Mouse (Mus musculus) stomach, embryonic 14.5 days (tissue): ENCODE results near the gene Htr1f. TPM values are rescaled to one million over a fixed set of nuclear protein-coding genes. Genes with fewer than 3 reads are reported as not detected.

ENCODE experiments used
- ATAC-seq: fragments of 200-750 bp; cut with Nextera tagmentation; 2 replicates; pipeline ENCODE4 v1.8.0; 2017; ENCODE audit warnings: low read depth, moderate TSS enrichment; ENCODE audit not compliant: insufficient number of reproducible peaks, insufficient read depth, low FRiP score
- H3K27ac ChIP-seq: fragments of 300-500 bp; sonication (generic); 2 replicates; pipeline ENCODE4 v1.5.1; 2014; ENCODE audit warnings: mild to moderate bottlenecking, low read length, moderate library complexity, mixed read lengths
- H3K27me3 ChIP-seq: fragments of 300-500 bp; sonication (generic); 2 replicates; pipeline ENCODE4 v1.6.1; 2014; ENCODE audit warnings: low read length, control low read depth, mixed read lengths; ENCODE audit not compliant: control insufficient read depth, insufficient read depth
- H3K36me3 ChIP-seq: fragments of 300-500 bp; sonication (generic); 2 replicates; pipeline ENCODE4 v1.6.1; 2014; ENCODE audit warnings: mild to moderate bottlenecking, control low read depth, low read length, moderate library complexity, mixed read lengths; ENCODE audit not compliant: control insufficient read depth, insufficient read depth
- H3K4me1 ChIP-seq: fragments of 300-500 bp; sonication (generic); 2 replicates; pipeline ENCODE4 v1.6.1; 2014; ENCODE audit warnings: low read length, control low read depth, mixed read lengths; ENCODE audit not compliant: control insufficient read depth, insufficient read depth
- H3K4me2 ChIP-seq: fragments of 300-500 bp; sonication (generic); replicated peaks from 2 replicates; pipeline ENCODE4 v1.6.1; 2014; ENCODE audit warnings: low read depth, low read length, control low read depth
- H3K4me3 ChIP-seq: fragments of 300-500 bp; sonication (generic); 2 replicates; pipeline ENCODE4 v1.5.1; 2014; ENCODE audit warnings: low read depth, low read length, control low read depth
- H3K9ac ChIP-seq: fragments of 300-500 bp; sonication (generic); replicated peaks from 2 replicates; pipeline ENCODE4 v1.6.1; 2014; ENCODE audit warnings: low read depth, mild to moderate bottlenecking, control low read depth, low read length, moderate library complexity, mixed read lengths
- H3K9me3 ChIP-seq: fragments of 300-500 bp; sonication (generic); 2 replicates; pipeline ENCODE4 v1.6.1; 2016; ENCODE audit warnings: low read depth, low read length, control low read depth; ENCODE audit not compliant: control insufficient read depth
- WGBS: fragments of 180-500 bp; shearing (Covaris S2); extraction: QIAGEN DNeasy Blood & Tissue Kit; methylation state at CpG from one replicate; pipeline ENCODE4 v1.1.7; 2014; 5-methylcytosine and 5-hydroxymethylcytosine counted together
- polyA plus RNA-seq: library from polyadenylated mRNA; unstranded; fragments of >200 nt; fragmentation: Nextera tagmentation; extraction: Ambion mirVana; gene quantifications from 2 replicates; pipeline ENCODE4 v1.2.1, GENCODE M21; 2014

Gene Htr1f
- polyA plus RNA-seq, 1 experiment from 2014 or later = not detected

DNA sequence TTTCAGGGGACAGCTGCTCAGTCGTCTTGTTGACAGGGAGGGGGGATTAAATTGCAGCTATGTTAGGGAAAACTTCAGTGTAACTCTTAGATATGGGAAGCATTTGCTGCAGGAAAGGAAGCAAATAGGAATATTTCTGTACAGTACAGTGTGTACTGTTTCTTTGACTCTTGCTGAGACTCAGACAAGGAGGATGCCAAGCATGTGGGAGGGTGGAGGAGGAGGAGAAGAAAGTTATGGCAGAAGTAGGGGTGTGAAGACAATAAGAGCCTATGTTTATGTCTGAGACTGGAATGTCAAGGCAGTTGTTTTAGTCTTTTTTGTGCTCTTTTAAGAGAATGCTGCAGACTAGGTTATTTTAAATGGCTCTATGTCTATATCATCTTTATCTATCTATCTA is 171.6 kb downstream of the Htr1f start:
- no peak overlapping the region for H3K9ac ChIP-seq
- no peaks in the 10 kb centered on the region for H3K27me3 ChIP-seq
- no peaks in the 10 kb centered on the region for H3K36me3 ChIP-seq
- H3K4me1 ChIP-seq = no peaks in the 10 kb centered on the region
- no peak for ATAC-seq
- H3K27ac ChIP-seq = no peak overlapping the region
- no peaks in the 10 kb centered on the region for H3K9me3 ChIP-seq
- no peak overlapping the region for H3K4me3 ChIP-seq
- H3K4me2 ChIP-seq = no peak overlapping the region
- WGBS = 59% methylated on average over 1 of the region's 1 CpGs

- H3K4me2 ChIP-seq = no peak overlapping the region
- H3K27ac ChIP-seq = no peak overlapping the region
- no peaks in the 10 kb centered on the region for H3K36me3 ChIP-seq
- H3K4me3 ChIP-seq = no peak overlapping the region
- no peaks in the 10 kb centered on the region for H3K9me3 ChIP-seq
- no peaks in the 10 kb centered on the region for H3K27me3 ChIP-seq
- H3K4me1 ChIP-seq = no peaks in the 10 kb centered on the region
- 37% methylated on average over 9 of the region's 9 CpGs for WGBS
- H3K9ac ChIP-seq = no peak overlapping the region
- 0 out of 2 replicates have a peak, but pooled peaks have one; percentile 56 for ATAC-seq
Measured at GRCm38 (mm10) chr16:64923500-64923899, 182.2 kb downstream of the Htr1f start.

GRCm38 (mm10) chr16:64908747-64909146 is 196.9 kb downstream of the Htr1f start:
- no peak overlapping the region for H3K9ac ChIP-seq
- 84% methylated on average over 10 of the region's 10 CpGs for WGBS
- no peak overlapping the region for H3K4me3 ChIP-seq
- no peak overlapping the region for H3K4me2 ChIP-seq
- H3K4me1 ChIP-seq = no peaks in the 10 kb centered on the region
- H3K27me3 ChIP-seq = no peaks in the 10 kb centered on the region
- H3K36me3 ChIP-seq = no peaks in the 10 kb centered on the region
- no peaks in the 10 kb centered on the region for H3K9me3 ChIP-seq
- no peak for ATAC-seq
- no peak overlapping the region for H3K27ac ChIP-seq

GRCm38 (mm10) chr16:64907112-64907511 is 198.5 kb downstream of the Htr1f start:
- no peak overlapping the region for H3K27ac ChIP-seq
- H3K4me2 ChIP-seq = no peak overlapping the region
- H3K4me1 ChIP-seq = no peaks in the 10 kb centered on the region
- H3K36me3 ChIP-seq = no peaks in the 10 kb centered on the region
- ATAC-seq = no peak
- no peaks in the 10 kb centered on the region for H3K9me3 ChIP-seq
- WGBS = 23% methylated on average over 3 of the region's 3 CpGs
- H3K4me3 ChIP-seq = no peak overlapping the region
- H3K27me3 ChIP-seq = no peaks in the 10 kb centered on the region
- no peak overlapping the region for H3K9ac ChIP-seq

DNA sequence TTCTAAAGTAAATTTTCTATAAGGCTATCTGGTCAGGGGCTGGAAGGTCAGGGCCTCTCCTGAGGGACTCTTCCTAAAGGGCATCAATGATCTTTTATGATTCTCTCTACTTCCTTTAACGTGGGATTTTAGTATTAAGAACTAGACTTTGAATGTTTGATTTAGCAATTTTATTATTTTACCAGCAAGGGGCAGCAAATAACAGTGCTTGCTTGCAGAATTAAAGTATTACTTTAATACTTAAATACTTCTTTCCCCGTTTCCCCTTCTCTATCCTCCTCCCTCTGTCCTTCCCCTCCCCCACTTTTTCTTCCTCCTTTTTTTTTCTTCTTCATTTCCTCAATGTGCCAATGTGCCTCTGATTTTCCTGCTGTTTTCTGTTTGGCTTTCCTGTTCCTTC is 202.3 kb downstream of the Htr1f start:
- H3K27me3 ChIP-seq = no peaks in the 10 kb centered on the region
- no peaks in the 10 kb centered on the region for H3K4me1 ChIP-seq
- 34% methylated on average over 2 of the region's 2 CpGs for WGBS
- no peak for ATAC-seq
- no peaks in the 10 kb centered on the region for H3K36me3 ChIP-seq
- H3K27ac ChIP-seq = no peak overlapping the region
- no peak overlapping the region for H3K9ac ChIP-seq
- H3K4me2 ChIP-seq = no peak overlapping the region
- no peak overlapping the region for H3K4me3 ChIP-seq
- H3K9me3 ChIP-seq = no peaks in the 10 kb centered on the region

- H3K27me3 ChIP-seq = no peaks in the 10 kb centered on the region
- no peak overlapping the region for H3K4me2 ChIP-seq
- H3K27ac ChIP-seq = no peak overlapping the region
- WGBS = 65% methylated on average over 2 of the region's 2 CpGs
- no peak overlapping the region for H3K9ac ChIP-seq
- no peaks in the 10 kb centered on the region for H3K36me3 ChIP-seq
- no peaks in the 10 kb centered on the region for H3K4me1 ChIP-seq
- H3K4me3 ChIP-seq = no peak overlapping the region
- no peaks in the 10 kb centered on the region for H3K9me3 ChIP-seq
- ATAC-seq = no peak
Measured at GRCm38 (mm10) chr16:64899084-64899483, 206.6 kb downstream of the Htr1f start.

DNA sequence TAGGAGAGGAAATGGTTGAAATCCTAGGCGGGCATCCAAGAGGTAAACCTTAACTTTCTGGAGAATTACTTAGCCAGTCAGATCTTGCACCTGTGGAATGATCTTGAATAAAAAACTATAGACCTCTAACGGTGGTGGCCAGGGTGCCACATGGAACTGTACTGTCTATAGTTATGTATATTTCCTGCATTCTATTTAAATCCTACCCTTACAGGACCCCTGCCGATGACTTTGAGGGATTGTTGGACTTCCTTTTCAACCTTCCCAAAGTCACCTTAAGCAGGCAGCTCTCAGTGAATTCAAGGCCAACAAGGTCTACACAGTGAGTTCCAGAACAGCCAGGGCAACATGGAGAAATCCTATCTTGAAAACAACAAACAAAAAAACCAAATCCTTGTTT is 216.2 kb downstream of the Htr1f start:
- Histone ChIP-seq H3K9me3 (0 out of 2 replicates have a peak, but pooled peaks cover 2% of the 10 kb centered on the region), H3K9ac (no peak overlapping the region), H3K4me2 (no peak overlapping the region), H3K27me3 (no peaks in the 10 kb centered on the region), H3K4me3 (no peak overlapping the region), H3K27ac (no peak overlapping the region), H3K36me3 (no peaks in the 10 kb centered on the region), H3K4me1 (no peaks in the 10 kb centered on the region)
- 97% methylated on average over 3 of the region's 3 CpGs for WGBS
- no peak for ATAC-seq

DNA sequence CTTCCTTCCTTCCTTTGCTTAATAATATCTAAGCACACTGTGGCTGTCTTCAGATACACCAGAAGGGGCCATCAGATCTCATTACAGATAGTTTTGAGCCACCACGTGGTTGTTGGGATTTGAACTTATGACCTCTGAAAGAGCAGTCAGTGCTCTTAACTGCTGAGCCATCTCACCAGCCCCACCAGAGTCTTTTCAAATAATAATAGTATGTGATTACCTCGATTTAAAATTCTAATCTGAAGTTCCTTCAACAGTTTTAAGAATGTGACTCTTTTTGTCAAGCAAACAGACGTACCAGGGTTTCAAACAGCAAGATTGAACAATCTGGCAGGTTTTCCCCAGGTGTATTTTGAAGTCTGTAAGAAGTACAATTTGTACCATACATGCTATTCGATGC is 220.1 kb downstream of the Htr1f start:
- H3K4me3 ChIP-seq = no peak overlapping the region
- H3K27ac ChIP-seq = no peak overlapping the region
- H3K27me3 ChIP-seq = no peaks in the 10 kb centered on the region
- H3K4me1 ChIP-seq = peaks cover 7% of the 10 kb centered on the region; the same call in 1 of the 2 replicates
- no peak overlapping the region for H3K9ac ChIP-seq
- no peak overlapping the region for H3K4me2 ChIP-seq
- 51% methylated on average over 4 of the region's 4 CpGs for WGBS
- 0 out of 2 replicates have a peak, but pooled peaks cover 2% of the 10 kb centered on the region for H3K9me3 ChIP-seq
- no peak for ATAC-seq
- no peaks in the 10 kb centered on the region for H3K36me3 ChIP-seq

DNA sequence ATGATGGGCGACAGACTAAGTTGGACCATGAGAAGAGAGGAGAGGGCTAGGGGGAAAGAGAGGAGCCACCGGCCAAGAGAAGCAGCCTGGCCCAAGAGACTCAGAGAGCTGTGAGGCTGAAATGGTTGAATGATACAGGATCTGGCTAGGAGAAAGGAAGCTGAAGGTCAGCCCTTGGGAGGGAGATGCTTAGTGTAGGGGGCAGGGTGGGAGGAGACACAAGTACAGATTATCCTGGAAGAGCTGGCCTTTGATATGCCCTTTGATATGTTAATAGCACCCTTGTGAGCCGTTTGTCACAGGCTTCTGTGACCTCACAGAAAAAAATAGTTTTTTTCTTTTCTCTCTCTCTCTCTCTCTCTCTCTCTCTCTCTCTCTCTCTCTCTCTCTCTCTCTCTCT is 220.5 kb downstream of the Htr1f start:
- no peaks in the 10 kb centered on the region for H3K36me3 ChIP-seq
- no peak for ATAC-seq

More for the DNA sequence above, 220.5 kb downstream of the Htr1f start:
- no peak overlapping the region for H3K4me2 ChIP-seq
- H3K27ac ChIP-seq = no peak overlapping the region
- 0 out of 2 replicates have a peak, but pooled peaks cover 2% of the 10 kb centered on the region for H3K9me3 ChIP-seq
- H3K4me3 ChIP-seq = no peak overlapping the region
- whole genome bisulfite sequencing = 32% methylated on average over 3 of the region's 3 CpGs
- no peak overlapping the region for H3K9ac ChIP-seq
- no peaks in the 10 kb centered on the region for H3K27me3 ChIP-seq
- H3K4me1 ChIP-seq = peaks cover 7% of the 10 kb centered on the region; the same call in 1 of the 2 replicates
